Mouse (Mus musculus) kidney, adult 10 weeks (tissue): ENCODE results near the gene Dynlt1a. TPM values are rescaled to one million over a fixed set of nuclear protein-coding genes. Genes with fewer than 3 reads are reported as not detected.

Source experiments
- polyA plus RNA-seq: library from polyadenylated mRNA; stranded (reverse); fragments of 350-450 nt; fragmentation: Illumina TruSeq; extraction: RNeasy Lipid Tissue Mini Kit (QIAGEN cat#74804); gene quantifications from one replicate; pipeline ENCODE4 v1.2.3, GENCODE M21; 2014; ENCODE audit warnings: low read depth, low replicate concordance

The Dynlt1a gene
- 0.85 TPM for polyA plus RNA-seq

DNA sequence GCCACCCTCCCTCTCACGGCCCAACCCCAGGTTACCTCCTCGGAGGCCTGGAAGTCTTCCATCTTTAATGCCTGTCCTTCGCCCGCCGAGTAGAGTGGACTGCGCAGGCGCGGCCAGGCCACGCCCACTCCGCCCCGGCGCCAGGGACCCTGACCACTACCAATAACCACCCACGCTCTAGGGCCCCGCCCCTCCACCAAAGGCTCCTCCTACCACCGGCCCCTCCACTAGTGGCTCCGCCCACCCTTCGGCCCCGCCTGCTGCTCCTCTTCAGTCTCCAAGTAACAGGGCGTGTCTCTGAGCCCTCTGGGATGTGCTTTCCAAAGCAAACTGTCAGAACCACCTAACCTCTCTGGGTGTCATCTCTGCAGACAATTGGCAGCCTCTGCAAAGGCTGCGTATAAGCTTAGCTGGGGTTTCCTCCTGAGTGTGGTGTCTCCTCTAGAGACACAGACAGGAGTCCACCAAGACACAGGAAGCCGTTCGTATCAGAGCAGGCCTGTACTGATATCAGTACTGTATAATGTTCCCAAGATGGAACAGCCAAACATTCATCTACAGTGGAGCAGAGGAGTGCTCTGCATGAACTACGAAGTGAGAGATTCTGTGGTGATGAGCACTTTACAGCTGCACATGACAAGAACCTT is at the start of gene Dynlt1a:
TSS of gene Dynlt1a (minus strand) at position 162 of the 647 bp plus-strand sequence.

DNA sequence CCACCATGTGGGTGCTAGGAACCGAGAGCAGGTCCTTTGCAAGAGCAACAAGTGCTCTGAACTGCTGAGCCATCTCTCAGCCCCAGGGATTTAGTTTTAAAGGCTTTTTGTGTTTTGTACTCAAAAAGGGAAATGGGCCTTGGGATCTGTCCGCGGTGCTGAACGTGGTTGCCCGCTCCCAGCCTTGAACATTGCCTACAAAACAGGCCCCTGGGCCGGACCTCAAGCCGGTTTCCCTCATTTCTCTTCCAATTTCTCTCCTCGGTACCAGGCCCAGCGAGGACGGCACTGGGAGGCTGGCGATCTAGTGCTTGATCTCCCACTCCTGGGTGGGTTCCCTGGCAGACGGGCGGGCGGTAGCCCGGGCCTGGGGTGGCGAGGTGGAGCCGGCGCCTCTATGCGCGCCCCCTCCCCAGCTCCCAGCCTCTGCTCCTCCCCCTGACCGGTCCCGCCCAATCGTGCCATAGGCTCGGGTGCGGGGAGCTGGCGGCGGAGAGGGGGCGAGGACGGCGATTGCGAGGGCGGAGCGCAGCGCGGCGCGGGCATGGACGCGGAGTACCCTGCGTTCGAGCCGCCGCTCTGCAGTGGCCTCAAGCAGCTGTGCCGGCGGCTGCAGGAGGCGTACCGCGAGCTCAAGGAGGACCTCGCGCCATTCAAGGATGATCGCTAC is 60.8 kb downstream of the Dynlt1a start, which contains the start of gene Tmem181a:
TSS of gene Tmem181a (plus strand) at position 461 of the 670 bp plus-strand sequence.

Other genes with a start within 250 kb of the Dynlt1a start
- 5.2 TPM for gene Serac1, start 237.8 kb downstream of the Dynlt1a start, polyA plus RNA-seq
- gene Gtf2h5, start 237.7 kb downstream of the Dynlt1a start, polyA plus RNA-seq: 33.4 TPM
- 61.9 TPM for gene Tulp4, start 211.1 kb downstream of the Dynlt1a start, polyA plus RNA-seq
- 4.7 TPM for gene Tmem181a, start 60.6 kb downstream of the Dynlt1a start, polyA plus RNA-seq
- 43.0 TPM for gene Dynlt1b, start 112.6 kb upstream of the Dynlt1a start, polyA plus RNA-seq